Comparison of ENCODE assay signal across 8 mouse cellular contexts in the genomic region with DNA sequence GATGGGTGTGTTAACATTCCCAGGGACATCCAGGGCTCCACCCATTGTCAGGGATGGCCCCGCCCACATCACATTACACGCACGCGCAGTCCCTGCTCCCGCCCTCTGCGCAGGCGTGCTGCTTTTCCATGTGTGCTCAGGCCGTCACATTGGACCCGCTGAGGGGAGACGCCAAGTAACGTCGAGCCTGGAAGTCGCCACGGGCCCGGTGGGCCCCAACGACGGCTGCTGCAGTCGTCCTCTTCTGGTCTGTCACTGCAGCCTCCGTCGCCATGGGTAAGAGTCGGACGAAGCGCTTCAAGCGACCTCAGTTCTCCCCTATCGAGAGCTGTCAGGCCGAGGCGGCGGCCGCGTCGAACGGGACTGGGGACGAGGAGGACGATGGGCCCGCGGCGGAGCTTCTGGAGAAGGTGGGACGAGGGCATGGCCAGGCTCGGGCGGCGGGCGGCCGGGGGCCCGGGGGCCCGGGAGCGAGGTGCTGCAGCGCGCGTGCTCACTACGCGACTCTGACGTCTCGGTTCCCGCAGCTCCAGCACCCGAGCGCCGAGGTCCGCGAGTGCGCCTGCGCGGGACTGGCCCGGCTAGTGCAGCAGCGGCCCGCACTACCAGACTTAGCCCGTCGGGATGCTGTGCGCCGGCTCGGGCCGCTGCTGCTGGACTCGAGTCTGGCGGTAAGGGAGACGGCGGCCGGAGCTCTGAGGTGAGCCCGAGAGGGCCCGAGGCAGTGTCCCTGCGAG. TPM values are rescaled to one million over a fixed set of nuclear protein-coding genes. Genes with fewer than 3 reads are reported as not detected.
A peak's percentile ranks its signal among the peaks of the same experiment; 100 is the strongest.
DNase-seq lines count a peak whose midpoint lies in the region; ATAC-seq and TF ChIP-seq lines count a peak whose summit lies in the region.

Gene Heatr3, plus strand, starts transcription at position 108 of the 737 bp plus-strand sequence.

- peak; percentile 98 for ATAC-seq in embryonic facial prominence, embryonic 14.5 days (ENCODE audit: low read depth)
- peak; percentile 97 for ATAC-seq in limb, embryonic 14.5 days (ENCODE audit: low FRiP score, low read depth)
- peak; percentile 98 for ATAC-seq in midbrain, postnatal 0 days (ENCODE audit: low FRiP score)

- no peaks in the 10 kb centered on the region for H3K9me3 ChIP-seq in embryonic facial prominence, embryonic 14.5 days (ENCODE audit: control insufficient read depth, low read length)
- H3K9me3 ChIP-seq in limb, embryonic 14.5 days (ENCODE audit: control insufficient read depth, low read length), result no peaks in the 10 kb centered on the region
- no peaks in the 10 kb centered on the region for H3K9me3 ChIP-seq in midbrain, postnatal 0 days (ENCODE audit: low read length)

- H3K4me2 ChIP-seq in embryonic facial prominence, embryonic 14.5 days (ENCODE audit: low read depth, low read length), result peak within 1 kb of the TSS; percentile 77
- H3K4me2 ChIP-seq in limb, embryonic 14.5 days (replicated peaks; ENCODE audit: low read depth, low read length, severe bottlenecking), result peak within 1 kb of the TSS; percentile 83
- H3K4me2 ChIP-seq in midbrain, postnatal 0 days (ENCODE audit: low read depth, low read length, poor library complexity, severe bottlenecking), result peak within 1 kb of the TSS; percentile 78

- no peaks in the 10 kb centered on the region for H3K27me3 ChIP-seq in embryonic facial prominence, embryonic 14.5 days (replicated peaks; ENCODE audit: control insufficient read depth, insufficient read depth, low read length)
- no peaks in the 10 kb centered on the region for H3K27me3 ChIP-seq in limb, embryonic 14.5 days (ENCODE audit: control insufficient read depth, insufficient read depth, low read length)
- H3K27me3 ChIP-seq in midbrain, postnatal 0 days (ENCODE audit: insufficient read depth, low read length), result no peaks in the 10 kb centered on the region

- peak within 1 kb of the TSS; percentile 85 for H3K4me3 ChIP-seq in embryonic facial prominence, embryonic 14.5 days (ENCODE audit: low read depth, low read length)
- H3K4me3 ChIP-seq in limb, embryonic 14.5 days (replicated peaks; ENCODE audit: low read length), result peak within 1 kb of the TSS; percentile 89
- H3K4me3 ChIP-seq in midbrain, postnatal 0 days (ENCODE audit: low read depth, low read length), result peak within 1 kb of the TSS; percentile 59

- 0 out of 2 replicates have a peak, but pooled peaks have one; percentile 25 for TF ChIP-seq POLR2A in limb, embryonic 14.5 days (IDR thresholded peaks at IDR 0.05; ENCODE audit: borderline replicate concordance, extremely low read depth, insufficient read depth, insufficient read length)

- peak within 1 kb of the TSS; percentile 96 for H3K27ac ChIP-seq in embryonic facial prominence, embryonic 14.5 days (replicated peaks; ENCODE audit: low read depth, low read length)
- peak within 1 kb of the TSS; percentile 93 for H3K27ac ChIP-seq in limb, embryonic 14.5 days (replicated peaks; ENCODE audit: low read depth, low read length)
- H3K27ac ChIP-seq in midbrain, postnatal 0 days (ENCODE audit: low read depth, low read length), result peak within 1 kb of the TSS; percentile 97

- peaks cover 67% of the 10 kb centered on the region for H3K36me3 ChIP-seq in embryonic facial prominence, embryonic 14.5 days (ENCODE audit: control insufficient read depth, insufficient read depth, low read length)
- peaks cover 61% of the 10 kb centered on the region for H3K36me3 ChIP-seq in limb, embryonic 14.5 days (ENCODE audit: control insufficient read depth, insufficient read depth, low read length)
- H3K36me3 ChIP-seq in midbrain, postnatal 0 days (ENCODE audit: insufficient read depth, low read length), result peaks cover 19% of the 10 kb centered on the region

- DNase-seq in 3T3-L1 (ENCODE audit: low read depth, low spot score), result peak; percentile 98
- DNase-seq in adrenal gland, postnatal 4 days (ENCODE audit: low spot score in 2 of 2), result peak; percentile 92 to 95
- peak; percentile 96 for DNase-seq in embryonic facial prominence, embryonic 14.5 days (ENCODE audit: low spot score)
- peak; percentile 98 for DNase-seq in heart, adult 8-10 months (ENCODE audit: low spot score)
- peak; percentile 98 for DNase-seq in kidney, adult 9 months
- DNase-seq in limb, embryonic 14.5 days (ENCODE audit: low spot score), result peak; percentile 96
- DNase-seq in midbrain, postnatal 0 days (ENCODE audit: low spot score), result peak; percentile 96
- peak; percentile 83 to 84 for DNase-seq in spleen, postnatal 14 days (ENCODE audit: low spot score in 2 of 2)

- WGBS in embryonic facial prominence, embryonic 14.5 days, result under 1% methylated on average over 72 of the region's 79 CpGs
- under 1% methylated on average over 72 of the region's 79 CpGs for WGBS in limb, embryonic 14.5 days
- WGBS in midbrain, postnatal 0 days, result under 1% methylated on average over 73 of the region's 79 CpGs

- peaks cover 8% of the 10 kb centered on the region for H3K4me1 ChIP-seq in embryonic facial prominence, embryonic 14.5 days (ENCODE audit: control insufficient read depth, insufficient read depth, low read length)
- H3K4me1 ChIP-seq in limb, embryonic 14.5 days (ENCODE audit: control insufficient read depth, insufficient read depth, low read length), result 0 out of 2 replicates have a peak, but pooled peaks cover 6% of the 10 kb centered on the region
- H3K4me1 ChIP-seq in midbrain, postnatal 0 days (ENCODE audit: insufficient read depth, low read length), result 0 out of 2 replicates have a peak, but pooled peaks cover 4% of the 10 kb centered on the region

- peak; percentile 20; the same call in 1 of the 2 replicates for TF ChIP-seq CTCF in midbrain, postnatal 0 days (IDR thresholded peaks at IDR 0.05)

- H3K9ac ChIP-seq in embryonic facial prominence, embryonic 14.5 days (ENCODE audit: low read depth, low read length), result peak within 1 kb of the TSS; percentile 82
- peak within 1 kb of the TSS; percentile 83 for H3K9ac ChIP-seq in limb, embryonic 14.5 days (ENCODE audit: low read depth, low read length, severe bottlenecking)
- peak within 1 kb of the TSS; percentile 77 for H3K9ac ChIP-seq in midbrain, postnatal 0 days (replicated peaks; ENCODE audit: low read length, poor library complexity, severe bottlenecking)

RNA-seq across cellular contexts. Expression of gene Heatr3, which starts in this region (rescaled TPM):
- total RNA-seq in adrenal gland, postnatal 4 days (2021), result 10 to 100 TPM; 31.2 to 31.4 TPM
- 54.8 and 57.6 TPM in 2 replicates for polyA plus RNA-seq in embryonic facial prominence, embryonic 14.5 days (2014; fragmentation: Nextera tagmentation; extraction: Ambion mirVana)
- 10 to 100 TPM; 21.5 to 23.3 (median 21.7) TPM for total RNA-seq in heart, adult 8-10 months (2022)
- 47.8 and 48.7 TPM in 2 replicates for polyA plus RNA-seq in limb, embryonic 14.5 days (2012; rRNA removed)
- polyA plus RNA-seq in limb, embryonic 14.5 days (2014; fragmentation: Nextera tagmentation; extraction: Ambion mirVana), result 55.0 and 58.4 TPM in 2 replicates
- total RNA-seq in midbrain, postnatal 0 days (2014; rRNA removed), result 38.0 and 43.4 TPM in 2 replicates
- polyA plus RNA-seq in midbrain, postnatal 0 days (2015; fragmentation: Nextera tagmentation; extraction: Ambion mirVana), result 26.9 and 27.7 TPM in 2 replicates

Comparison
In these comparisons a context has a peak if more than half of its experiments do, and no peak if none do; other contexts are left out.
1. Peak in every context shown above with its lines: DNase-seq, ATAC-seq, H3K4me3 ChIP-seq and H3K27ac ChIP-seq.